Mouse (Mus musculus) CH12.LX (cell line): ENCODE results near the gene Fam114a1. TPM values are rescaled to one million over a fixed set of nuclear protein-coding genes. Genes with fewer than 3 reads are reported as not detected.

Experiments
- DNase-seq: peaks from one replicate; pipeline ENCODE4 v3.0.0-alpha.2; 2013; ENCODE audit errors: extremely low read depth
- H3K27ac ChIP-seq: 2 replicates; pipeline ENCODE4 v1.5.1; 2012; ENCODE audit warnings: low read depth, mild to moderate bottlenecking, control low read depth, moderate library complexity; ENCODE audit not compliant: insufficient read depth
- H3K27me3 ChIP-seq: replicated peaks from 2 replicates; pipeline ENCODE3; 2012; ENCODE audit warnings: inconsistent platforms
- H3K36me3 ChIP-seq, 2 experiments: replicated peaks in 1 of 2; 2 replicates each; pipeline versions ENCODE3 to v1.6.1; 2012; ENCODE audit warnings: inconsistent platforms in 1 of 2, low read length in 1 of 2, mild to moderate bottlenecking in 1 of 2, mixed read lengths in 1 of 2, moderate library complexity in 1 of 2; ENCODE audit not compliant: control insufficient read depth in 1 of 2, insufficient read depth in 1 of 2
- H3K4me1 ChIP-seq, 2 experiments: 2 replicates each; pipeline ENCODE4 v1.6.1; 2012; ENCODE audit warnings: inconsistent platforms in 1 of 2, moderate library complexity in 1 of 2; ENCODE audit not compliant: insufficient read depth in 2 of 2, control insufficient read depth in 1 of 2
- H3K4me2 ChIP-seq: 2 replicates; pipeline ENCODE4 v1.6.1; 2012; ENCODE audit warnings: low read depth, mild to moderate bottlenecking, control low read depth; ENCODE audit not compliant: poor library complexity, insufficient read depth, severe bottlenecking
- H3K4me3 ChIP-seq, 3 experiments: fragments of 150-350 bp in 1 of 3; sonication (generic) in 1 of 3; replicated peaks in 1 of 3; 2 replicates each; pipeline versions ENCODE3 to v1.5.1; 2011 to 2012; ENCODE audit warnings: low read depth in 2 of 3, low read length in 2 of 3, mild to moderate bottlenecking in 2 of 3, moderate library complexity in 2 of 3, control low read depth in 1 of 3, improper control_type of control experiment in 1 of 3, inconsistent platforms in 1 of 3, mixed read lengths in 1 of 3; ENCODE audit not compliant: poor library complexity in 1 of 3
- H3K79me2 ChIP-seq: replicated peaks from 2 replicates; pipeline ENCODE4 v1.6.1; 2012; ENCODE audit warnings: mild to moderate bottlenecking, moderate library complexity; ENCODE audit not compliant: control insufficient read depth, poor library complexity, insufficient read depth, severe bottlenecking; ENCODE audit errors: extremely low read depth
- H3K9ac ChIP-seq: 2 replicates; pipeline ENCODE4 v1.6.1; 2012; ENCODE audit warnings: low read depth, mild to moderate bottlenecking, control low read depth, moderate library complexity; ENCODE audit not compliant: insufficient read depth
- H3K9me3 ChIP-seq: replicated peaks from 2 replicates; pipeline ENCODE3; 2012; ENCODE audit warnings: low read length, inconsistent platforms, mixed read lengths
- CHD1 ChIP-seq: IDR thresholded peaks from 2 replicates; pipeline ENCODE4 v1.6.1; 2012; ENCODE audit warnings: low read depth, low read length, improper control_type of control experiment, inconsistent platforms
- CHD2 ChIP-seq: IDR thresholded peaks from 2 replicates; pipeline ENCODE4 v1.6.1; 2011; ENCODE audit warnings: low read length, improper control_type of control experiment
- E2F4 ChIP-seq: IDR thresholded peaks from 2 replicates; pipeline ENCODE4 v1.6.1; 2011; ENCODE audit warnings: low read depth, low read length, improper control_type of control experiment; ENCODE audit not compliant: insufficient replicate concordance
- EP300 ChIP-seq: IDR thresholded peaks from 2 replicates; pipeline ENCODE4 v1.6.1; 2011; ENCODE audit warnings: low read length, improper control_type of control experiment
- MAFK ChIP-seq: IDR thresholded peaks from 2 replicates; pipeline ENCODE4 v1.6.1; 2011; ENCODE audit warnings: low read length, improper control_type of control experiment; ENCODE audit not compliant: insufficient replicate concordance
- MAZ ChIP-seq: IDR thresholded peaks from 2 replicates; pipeline ENCODE4 v1.6.1; 2012; ENCODE audit warnings: low read depth, mild to moderate bottlenecking, inconsistent platforms, low read length, improper control_type of control experiment, moderate library complexity
- MEF2A ChIP-seq: IDR thresholded peaks from 2 replicates; pipeline ENCODE4 v1.6.1; 2014; ENCODE audit warnings: low read depth, mild to moderate bottlenecking, inconsistent platforms, low read length, improper control_type of control experiment, borderline replicate concordance
- MYC ChIP-seq: IDR thresholded peaks from 2 replicates; pipeline ENCODE4 v1.6.1; 2011; ENCODE audit warnings: low read depth, mild to moderate bottlenecking, improper control_type of control experiment, low read length
- NELFE ChIP-seq: IDR thresholded peaks from 2 replicates; pipeline ENCODE4 v1.6.1; 2011; ENCODE audit warnings: low read depth, low read length, improper control_type of control experiment
- NRF1 ChIP-seq: IDR thresholded peaks from 2 replicates; pipeline ENCODE4 v1.6.1; 2014; ENCODE audit warnings: low read depth, mild to moderate bottlenecking, inconsistent platforms, low read length, improper control_type of control experiment, moderate library complexity
- POLR2A ChIP-seq: IDR thresholded peaks from 2 replicates; pipeline ENCODE4 v1.6.1; 2011; ENCODE audit warnings: low read depth, mild to moderate bottlenecking, improper control_type of control experiment, low read length
- POLR2AphosphoS2 ChIP-seq: IDR thresholded peaks from 2 replicates; pipeline ENCODE4 v1.6.1; 2011; ENCODE audit warnings: low read depth, low read length, improper control_type of control experiment
- RAD21 ChIP-seq: IDR thresholded peaks from 2 replicates; pipeline ENCODE4 v1.6.1; 2011; ENCODE audit warnings: low read depth, mild to moderate bottlenecking, low read length, improper control_type of control experiment, moderate library complexity
- RCOR1 ChIP-seq: conservative IDR thresholded peaks from 2 replicates; pipeline ENCODE4 v1.6.1; 2012; ENCODE audit warnings: low read depth, mild to moderate bottlenecking, inconsistent platforms, low read length, improper control_type of control experiment
- SIN3A ChIP-seq: IDR thresholded peaks from 2 replicates; pipeline ENCODE4 v1.6.1; 2012; ENCODE audit warnings: low read length, improper control_type of control experiment, inconsistent platforms
- TCF12 ChIP-seq: IDR thresholded peaks from 2 replicates; pipeline ENCODE4 v1.6.1; 2014; ENCODE audit warnings: low read depth, mild to moderate bottlenecking, inconsistent platforms, low read length, improper control_type of control experiment
- USF1 ChIP-seq: IDR thresholded peaks from 2 replicates; pipeline ENCODE4 v1.6.1; 2014; ENCODE audit warnings: low read depth, mild to moderate bottlenecking, inconsistent platforms, low read length, improper control_type of control experiment
- ZC3H11A ChIP-seq: IDR thresholded peaks from 2 replicates; pipeline ENCODE4 v1.6.1; 2012; ENCODE audit warnings: low read depth, mild to moderate bottlenecking, inconsistent platforms, low read length, improper control_type of control experiment
- ZMIZ1 ChIP-seq: IDR thresholded peaks from 2 replicates; pipeline ENCODE4 v1.6.1; 2012; ENCODE audit warnings: low read depth, mild to moderate bottlenecking, inconsistent platforms, low read length, improper control_type of control experiment
- dilution Hi-C: fragments of 300-500 bp; cut with MboI; formaldehyde crosslinking; loops from 2 replicates; pipeline ENCODE4 v1.14.3; 2020; ENCODE audit warnings: low sequenced_read_pairs; ENCODE audit not compliant: extremely low pct_unique_long_range_greater_than_20kb, extremely low pct_ligation_motif_present
- in situ Hi-C: fragments of 300-500 bp; cut with MboI; formaldehyde crosslinking; loops from 3 replicates; pipeline ENCODE4 v1.14.3; 2019; ENCODE audit warnings: low sequenced_read_pairs, low pct_ligation_motif_present, low pct_unique_long_range_greater_than_20kb, mixed read lengths
- polyA plus RNA-seq: library from polyadenylated mRNA; unstranded; fragments of >175 nt; gene quantifications from 2 replicates; pipeline ENCODE4 v1.2.1, GENCODE M21; 2012; ENCODE audit warnings: low read depth; ENCODE audit not compliant: insufficient read length
- total RNA-seq, 2 experiments: library from RNA; depleted of rRNA; stranded (reverse); fragments of 300-350 nt in 1 of 2; fragments of >200 nt in 1 of 2; gene quantifications; 2 replicates each; pipeline ENCODE4 v1.2.3; 2012 to 2014

Gene Fam114a1
- total and polyA plus RNA-seq, 3 experiments, result 0.12 to 0.47 (median 0.27) TPM

DNA sequence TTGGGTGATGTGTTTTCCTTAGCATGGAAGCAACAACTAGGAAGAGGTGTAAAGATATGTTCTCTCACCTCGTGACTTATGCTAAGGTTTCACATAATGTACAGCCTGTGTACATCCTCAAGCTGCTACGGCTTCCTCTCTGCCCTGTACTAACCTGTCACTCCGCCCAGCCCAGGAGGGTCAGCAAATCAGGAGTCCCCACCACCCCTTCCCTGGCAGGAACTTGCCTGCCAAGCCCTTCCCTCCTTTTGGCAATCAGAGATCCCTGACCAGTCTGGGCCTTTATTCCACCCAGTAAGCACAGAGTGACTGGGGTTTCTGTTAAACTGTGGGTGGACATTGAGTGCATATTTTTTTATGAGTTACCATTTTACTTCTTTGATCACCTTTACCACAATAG is 45.6 kb downstream of the Fam114a1 start:
- H3K4me3 ChIP-seq, result no peak overlapping the region
- no peak overlapping the region for H3K4me2 ChIP-seq
- H3K79me2 ChIP-seq, result no peaks in the 10 kb centered on the region
- no peak for TF ChIP-seq ZC3H11A
- TF ChIP-seq NRF1, result no peak
- no peak for TF ChIP-seq CHD2
- TF ChIP-seq RCOR1, result no peak
- no peak for TF ChIP-seq MYC
- TF ChIP-seq NELFE, result no peak
- TF ChIP-seq TCF12, result no peak
- TF ChIP-seq POLR2A, result no peak
- TF ChIP-seq RAD21, result no peak
- TF ChIP-seq EP300, result no peak
- TF ChIP-seq POLR2AphosphoS2, result no peak
- no peak for TF ChIP-seq MEF2A
- no peak for TF ChIP-seq CHD1
- TF ChIP-seq MAFK, result no peak
- no peaks in the 10 kb centered on the region for H3K27me3 ChIP-seq
- in situ Hi-C loops (loop anchor here (25.0 kb wide), 1 partner anchor 697 kb away; no protein-coding TSS in a partner anchor), dilution Hi-C loops (no loop called here)
- no peak overlapping the region for H3K9ac ChIP-seq
- H3K27ac ChIP-seq, result no peak overlapping the region
- H3K9me3 ChIP-seq, result peaks cover under 1% of the 10 kb centered on the region
- DNase-seq, result no peak
- no peaks in the 10 kb centered on the region for H3K36me3 ChIP-seq
- peaks cover 2 to 10% of the 10 kb centered on the region in 2 experiments; a peak in 1 of 4 replicates for H3K4me1 ChIP-seq

DNA sequence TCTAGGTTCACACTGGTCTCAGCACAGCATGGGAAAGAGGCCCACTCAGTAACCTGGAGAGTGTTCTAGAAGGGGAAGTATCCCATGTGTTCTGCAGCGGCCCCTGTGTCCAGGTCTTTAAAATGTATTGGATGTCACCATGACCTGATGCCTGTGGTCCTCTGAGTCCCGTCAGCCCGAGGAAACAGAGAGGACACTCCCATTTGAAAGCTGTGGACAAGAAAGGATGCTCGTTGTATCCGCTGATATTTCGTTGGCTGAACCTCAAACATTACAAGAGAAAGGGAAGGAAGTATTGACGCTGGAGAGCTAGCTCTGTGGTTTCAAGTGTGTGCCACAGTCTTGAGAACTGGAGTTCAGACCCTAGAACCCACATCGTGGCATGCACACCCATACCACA is 49.2 kb downstream of the Fam114a1 start:
- Histone ChIP-seq H3K27ac (no peak overlapping the region), H3K4me2 (no peak overlapping the region), H3K4me1 (peaks cover 0 to 5% of the 10 kb centered on the region in 2 experiments; a peak in 1 of 4 replicates), H3K79me2 (no peaks in the 10 kb centered on the region), H3K4me3 (no peak overlapping the region), H3K36me3 (no peaks in the 10 kb centered on the region), H3K27me3 (no peaks in the 10 kb centered on the region), H3K9ac (no peak overlapping the region), H3K9me3 (peaks cover 5% of the 10 kb centered on the region)
- dilution Hi-C loops (no loop called here), in situ Hi-C loops (loop anchor here (25.0 kb wide), 1 partner anchor 693 kb away; no protein-coding TSS in a partner anchor)
- no peak for DNase-seq
- TF ChIP-seq ZMIZ1, result no peak
- no peak for TF ChIP-seq E2F4
- no peak for TF ChIP-seq MAZ
- no peak for TF ChIP-seq USF1
- TF ChIP-seq SIN3A, result no peak
- no peak for TF ChIP-seq NRF1
- no peak for TF ChIP-seq POLR2AphosphoS2
- TF ChIP-seq EP300, result no peak
